Mouse (Mus musculus): Measurements from ENCODE around the gene Hnrnpa0. TPM values are rescaled to one million over a fixed set of nuclear protein-coding genes. Genes with fewer than 3 reads are reported as not detected.
"Not testable (repeated sequence)": the region's sequence is repeated elsewhere in the genome, so short reads cannot be mapped to it uniquely, and the experiment has no call there.

Gene Hnrnpa0
- polyA plus RNA-seq, 1 experiment from 2014 or later: 32.8 TPM

- Histone ChIP-seq H3K9me3 (replicated peaks) (no peaks in the 10 kb centered on the region), H3K36me3 (no peaks in the 10 kb centered on the region), H3K9ac (no peak overlapping the region), H3K27me3 (no peaks in the 10 kb centered on the region), H3K27ac (replicated peaks) (no peak overlapping the region), H3K4me1 (peaks cover 5% of the 10 kb centered on the region; the same call in 1 of the 2 replicates), H3K4me2 (replicated peaks) (no peak overlapping the region), H3K4me3 (replicated peaks) (no peak overlapping the region)
- WGBS: 70% methylated on average over 3 of the region's 3 CpGs
- no peak for ATAC-seq (ENCODE audit: insufficient number of reproducible peaks, low FRiP score, low TSS enrichment, low read depth)
Observed at GRCm38 (mm10) chr13:58149629-58150028, 21.3 kb upstream of the Hnrnpa0 start.

GRCm38 (mm10) chr13:58149033-58149558 lies 20.7 kb upstream of the Hnrnpa0 start:
- Histone ChIP-seq H3K4me3 (replicated peaks) (peak overlapping the region; percentile 42), H3K36me3 (no peaks in the 10 kb centered on the region), H3K9me3 (replicated peaks) (no peaks in the 10 kb centered on the region), H3K27ac (replicated peaks) (no peak overlapping the region), H3K4me2 (replicated peaks) (peak overlapping the region; percentile 69), H3K9ac (no peak overlapping the region), H3K27me3 (no peaks in the 10 kb centered on the region), H3K4me1 (peaks cover 5% of the 10 kb centered on the region; the same call in 1 of the 2 replicates)
- WGBS: 33% methylated on average over 5 of the region's 5 CpGs
- ATAC-seq (ENCODE audit: insufficient number of reproducible peaks, low FRiP score, low TSS enrichment, low read depth): no peak

GRCm38 (mm10) chr13:58148256-58148831 lies 20.0 kb upstream of the Hnrnpa0 start:
- Histone ChIP-seq H3K4me3 (replicated peaks) (peak overlapping the region; percentile 42), H3K4me1 (peaks cover 5% of the 10 kb centered on the region; the same call in 1 of the 2 replicates), H3K27me3 (no peaks in the 10 kb centered on the region), H3K9me3 (replicated peaks) (no peaks in the 10 kb centered on the region), H3K27ac (replicated peaks) (peak overlapping the region; percentile 68; the same call in 1 of the 2 replicates), H3K9ac (peak overlapping the region; percentile 33; the same call in 1 of the 2 replicates), H3K4me2 (replicated peaks) (peak overlapping the region; percentile 69), H3K36me3 (no peaks in the 10 kb centered on the region)
- peak; percentile 89 for ATAC-seq (ENCODE audit: insufficient number of reproducible peaks, low FRiP score, low TSS enrichment, low read depth)
- 1% methylated on average over 17 of the region's 17 CpGs for WGBS

GRCm38 (mm10) chr13:58147760-58148159 lies 19.4 kb upstream of the Hnrnpa0 start:
- H3K9me3 ChIP-seq (replicated peaks): no peaks in the 10 kb centered on the region
- H3K4me1 ChIP-seq: peaks cover 5% of the 10 kb centered on the region; the same call in 1 of the 2 replicates
- no peaks in the 10 kb centered on the region for H3K27me3 ChIP-seq
- no peak for ATAC-seq (ENCODE audit: insufficient number of reproducible peaks, low FRiP score, low TSS enrichment, low read depth)
- no peak overlapping the region for H3K4me3 ChIP-seq (replicated peaks)
- no peak overlapping the region for H3K27ac ChIP-seq (replicated peaks)
- H3K9ac ChIP-seq: no peak overlapping the region
- H3K4me2 ChIP-seq (replicated peaks): no peak overlapping the region
- H3K36me3 ChIP-seq: no peaks in the 10 kb centered on the region
- WGBS: 82% methylated on average over 1 of the region's 1 CpGs

GRCm38 (mm10) chr13:58146603-58147002 lies 18.2 kb upstream of the Hnrnpa0 start:
- WGBS: 93% methylated on average over 8 of the region's 8 CpGs
- not testable (repeated sequence) for H3K4me2 ChIP-seq (replicated peaks); H3K27ac ChIP-seq (replicated peaks)

GRCm38 (mm10) chr13:58131692-58132091 lies 3.3 kb upstream of the Hnrnpa0 start:
- no peak for ATAC-seq (ENCODE audit: insufficient number of reproducible peaks, low FRiP score, low TSS enrichment, low read depth)
- 48% methylated on average over 3 of the region's 3 CpGs for WGBS

More at GRCm38 (mm10) chr13:58146603-58147002, 18.2 kb upstream of the Hnrnpa0 start:
- H3K4me1 ChIP-seq; H3K9me3 ChIP-seq (replicated peaks); ATAC-seq (ENCODE audit: insufficient number of reproducible peaks, low FRiP score, low TSS enrichment, low read depth); H3K36me3 ChIP-seq; H3K9ac ChIP-seq; H3K4me3 ChIP-seq (replicated peaks); H3K27me3 ChIP-seq: not testable (repeated sequence)

GRCm38 (mm10) chr13:58129687-58130246 lies 1.4 kb upstream of the Hnrnpa0 start:
- Histone ChIP-seq H3K27ac (replicated peaks) (peak overlapping the region; percentile 99), H3K4me1 (peaks cover 16% of the 10 kb centered on the region; the same call in 1 of the 2 replicates)
- no peak for ATAC-seq (ENCODE audit: insufficient number of reproducible peaks, low FRiP score, low TSS enrichment, low read depth)

More at GRCm38 (mm10) chr13:58131692-58132091, 3.3 kb upstream of the Hnrnpa0 start:
- Histone ChIP-seq H3K27ac (replicated peaks) (no peak overlapping the region), H3K9ac (no peak overlapping the region), H3K27me3 (no peaks in the 10 kb centered on the region), H3K4me1 (0 out of 2 replicates have a peak, but pooled peaks cover 8% of the 10 kb centered on the region), H3K36me3 (no peaks in the 10 kb centered on the region), H3K4me2 (replicated peaks) (no peak overlapping the region), H3K9me3 (replicated peaks) (no peaks in the 10 kb centered on the region), H3K4me3 (replicated peaks) (no peak overlapping the region)

GRCm38 (mm10) chr13:58128768-58129671 lies 664 bp upstream of the Hnrnpa0 start:
- under 1% methylated on average over 83 of the region's 83 CpGs for WGBS

More at GRCm38 (mm10) chr13:58129687-58130246, 1.4 kb upstream of the Hnrnpa0 start:
- Histone ChIP-seq H3K36me3 (no peaks in the 10 kb centered on the region), H3K9ac (peak overlapping the region; percentile 94), H3K4me2 (replicated peaks) (peak overlapping the region; percentile 62), H3K9me3 (replicated peaks) (no peaks in the 10 kb centered on the region), H3K4me3 (replicated peaks) (peak overlapping the region; percentile 87), H3K27me3 (no peaks in the 10 kb centered on the region)
- WGBS: 30% methylated on average over 4 of the region's 4 CpGs

GRCm38 (mm10) chr13:58127766-58128361 lies 492 bp downstream of the Hnrnpa0 start:
- H3K27me3 ChIP-seq: no peaks in the 10 kb centered on the region
- no peaks in the 10 kb centered on the region for H3K36me3 ChIP-seq
- H3K27ac ChIP-seq (replicated peaks): peak overlapping the region; percentile 99
- peak overlapping the region; percentile 63 for H3K4me2 ChIP-seq (replicated peaks)
- under 1% methylated on average over 81 of the region's 81 CpGs for WGBS
- peak overlapping the region; percentile 87 for H3K4me3 ChIP-seq (replicated peaks)
- H3K9me3 ChIP-seq (replicated peaks): no peaks in the 10 kb centered on the region
- peak; percentile 37 for ATAC-seq (ENCODE audit: insufficient number of reproducible peaks, low FRiP score, low TSS enrichment, low read depth)
- H3K4me1 ChIP-seq: peaks cover 16% of the 10 kb centered on the region
- peak overlapping the region; percentile 94 for H3K9ac ChIP-seq

More at GRCm38 (mm10) chr13:58128768-58129671, 664 bp upstream of the Hnrnpa0 start:
- Histone ChIP-seq H3K9ac (peak overlapping the region; percentile 94), H3K27me3 (no peaks in the 10 kb centered on the region), H3K9me3 (replicated peaks) (no peaks in the 10 kb centered on the region), H3K4me2 (replicated peaks) (peak overlapping the region; percentile 62), H3K27ac (replicated peaks) (peak overlapping the region; percentile 99), H3K36me3 (no peaks in the 10 kb centered on the region), H3K4me3 (replicated peaks) (peak overlapping the region; percentile 87), H3K4me1 (peaks cover 16% of the 10 kb centered on the region)
- ATAC-seq (ENCODE audit: insufficient number of reproducible peaks, low FRiP score, low TSS enrichment, low read depth): peak; percentile 98

GRCm38 (mm10) chr13:58126862-58127765 lies 1.2 kb downstream of the Hnrnpa0 start:
- H3K9ac ChIP-seq: peak overlapping the region; percentile 94
- H3K27ac ChIP-seq (replicated peaks): peak overlapping the region; percentile 99
- H3K27me3 ChIP-seq: no peaks in the 10 kb centered on the region
- ATAC-seq (ENCODE audit: insufficient number of reproducible peaks, low FRiP score, low TSS enrichment, low read depth): no peak
- no peaks in the 10 kb centered on the region for H3K36me3 ChIP-seq
- H3K4me1 ChIP-seq: peaks cover 16% of the 10 kb centered on the region
- H3K4me2 ChIP-seq (replicated peaks): peak overlapping the region; percentile 63
- H3K4me3 ChIP-seq (replicated peaks): peak overlapping the region; percentile 87
- no peaks in the 10 kb centered on the region for H3K9me3 ChIP-seq (replicated peaks)
- WGBS: under 1% methylated on average over 53 of the region's 92 CpGs
